ENCODE assay signal across 15 mouse cellular contexts in genomic region chr7:113172425-113172824, GRCm38 (mm10). TPM values are rescaled to one million over a fixed set of nuclear protein-coding genes. Genes with fewer than 3 reads are reported as not detected.
DNase-seq lines count a peak whose midpoint lies in the region; TF ChIP-seq lines count a peak whose summit lies in the region.
"Had no signal": no experiment of that assay in that cellular context is flagged by ENCODE, and none has a peak within 500 bp of the region (broad histone marks: within the 10 kb centered on the region; RNA-seq: fewer than 3 reads in every experiment).

No protein-coding gene starts in this region.

- no peak for TF ChIP-seq POLR2A in ES-Bruce4 (IDR thresholded peaks at IDR 0.05; ENCODE audit: insufficient read depth, low read length)

- H3K4me1 ChIP-seq in ES-Bruce4 (ENCODE audit: control insufficient read depth, insufficient read depth, low read length): peaks cover under 1% of the 10 kb centered on the region
- H3K4me1 ChIP-seq: heart, embryonic 15.5 days; limb, embryonic 12.5 days; midbrain, embryonic 10.5 days had no signal

- H3K27ac ChIP-seq in ES-Bruce4 (ENCODE audit: insufficient read depth, low read length): peak overlapping the region; percentile 36
- H3K27ac ChIP-seq: heart, embryonic 15.5 days; hindbrain, postnatal 0 days; kidney, postnatal 0 days; limb, embryonic 12.5 days; midbrain, embryonic 10.5 days had no signal

- H3K9me3 ChIP-seq in ES-Bruce4 (replicated peaks; ENCODE audit: control insufficient read depth, insufficient read depth, low read length, poor library complexity, severe bottlenecking): no peaks in the 10 kb centered on the region
- H3K9me3 ChIP-seq: heart, embryonic 15.5 days; limb, embryonic 12.5 days; midbrain, embryonic 10.5 days had no signal

- H3K36me3 ChIP-seq in ES-Bruce4 (ENCODE audit: control insufficient read depth, insufficient read depth, low read length, poor library complexity, severe bottlenecking): no peaks in the 10 kb centered on the region
- H3K36me3 ChIP-seq: heart, embryonic 15.5 days; limb, embryonic 12.5 days; midbrain, embryonic 10.5 days had no signal

- DNase-seq in heart, adult 9 months (ENCODE audit: low spot score in 2 of 2): peak; percentile 63 to 67
- no peak for DNase-seq in heart, postnatal 14 days
- DNase-seq in 3134 (ENCODE audit: extremely low read depth, insufficient read length, low spot score): peak; percentile 57
- peak; percentile 27 for DNase-seq in adrenal gland, postnatal 25 days
- DNase-seq in left cerebral cortex, adult 9 months (ENCODE audit: low spot score in 2 of 2): no peak
- DNase-seq in c-Kit-positive CD71-positive TER-119-positive erythroid progenitor cells, embryonic 14.5 days (ENCODE audit: low spot score): no peak
- no peak for DNase-seq in embryo, embryonic 10 days (ENCODE audit: low spot score)
- DNase-seq: lung, embryonic 14.5 days; thymus, postnatal 25 days had no signal

- H3K27me3 ChIP-seq in ES-Bruce4 (ENCODE audit: control insufficient read depth, insufficient read depth, low read length, poor library complexity, severe bottlenecking): no peaks in the 10 kb centered on the region
- H3K27me3 ChIP-seq: limb, embryonic 12.5 days had no signal

- H3K4me3 ChIP-seq in ES-Bruce4 (ENCODE audit: low read depth, low read length): no peak overlapping the region
- H3K4me3 ChIP-seq: heart, embryonic 15.5 days; limb, embryonic 12.5 days; midbrain, embryonic 10.5 days had no signal

- intact Hi-C loops in heart, postnatal 14 days (cut with DNase I): no loop called here

- no peak for TF ChIP-seq EP300 in ES-Bruce4 (IDR thresholded peaks at IDR 0.05; ENCODE audit: insufficient read depth, low read depth, low read length)

- no peak overlapping the region for H3K9ac ChIP-seq in ES-Bruce4 (ENCODE audit: low read depth, poor library complexity, severe bottlenecking)
- H3K9ac ChIP-seq: heart, embryonic 15.5 days; limb, embryonic 12.5 days; lung, embryonic 14.5 days had no signal

- no peak for TF ChIP-seq CTCF in ES-Bruce4 (IDR thresholded peaks at IDR 0.05; ENCODE audit: low read depth, low read length)

RNA-seq across cellular contexts. Expression of gene Arntl, which starts 34.8 kb away (rescaled TPM):
- 1 to 10 TPM; 8.6 to 9.6 TPM for total RNA-seq in heart, postnatal 14 days (2021)
- 13.3 and 13.8 TPM in 2 replicates for polyA plus RNA-seq in ES-Bruce4 (2011; ENCODE audit: insufficient read depth, insufficient read length, low read depth, missing spikeins)
- total RNA-seq in adrenal gland, postnatal 25 days (2021): 5.4 and 13.8 TPM in 2 replicates

Comparison
In these comparisons a context has a peak if more than half of its experiments do, and no peak if none do; other contexts are left out.
1. DNase-seq: peak in heart, adult 9 months (2 of 2), 3134 (single experiment) and adrenal gland, postnatal 25 days (single experiment); none in heart, postnatal 14 days (0 of 2), left cerebral cortex, adult 9 months (0 of 2), c-Kit-positive CD71-positive TER-119-positive erythroid progenitor cells, embryonic 14.5 days (single experiment) and embryo, embryonic 10 days (single experiment).